Mouse (Mus musculus) adrenal gland, postnatal 36 days (tissue): ENCODE data around the gene Prkce. TPM values are rescaled to one million over a fixed set of nuclear protein-coding genes. Genes with fewer than 3 reads are reported as not detected.

Experiments used
- DNase-seq, 2 experiments: peaks; one replicate each; pipeline ENCODE4 v3.0.0; 2021; ENCODE audit warnings: mixed read lengths in 1 of 2
- long read RNA-seq, 2 experiments: library from polyadenylated mRNA; stranded (forward); transcript quantifications; one replicate each; pipeline ENCODE4 v2.0.0; 2021; ENCODE audit warnings: borderline sequencing depth in 2 of 2
- total RNA-seq, 2 experiments: library from RNA; stranded (reverse); gene quantifications; 2 replicates each; pipeline ENCODE4 v1.2.3; 2021

The Prkce gene
- 10 to 100 TPM; 18.1 to 21.1 TPM for total RNA-seq
- long read RNA-seq, experiment 1, full-length matches to known transcripts, result 3 of 6 reads
- long read RNA-seq, experiment 1, partial matches to known transcripts, result 3 of 6 reads
- long read RNA-seq, experiment 1, other reads (novel, unspliced or antisense), result 0 of 6 reads
- long read RNA-seq, experiment 2, partial matches to known transcripts, result 0 of 1 reads
- long read RNA-seq, experiment 2, other reads (novel, unspliced or antisense), result 1 of 1 reads

GRCm38 (mm10) chr17:86167320-86168230 lies at the start of gene Prkce:
TSS of gene Prkce (plus strand) at chr17:86167785.
- peak; percentile 84 to 87 for DNase-seq

- no peak for DNase-seq
These were observed 44.4 kb upstream of the Prkce start for GRCm38 (mm10) chr17:86123146-86123545.

GRCm38 (mm10) chr17:86125908-86126307 lies 41.7 kb upstream of the Prkce start:
- DNase-seq, result peak in 1 of 2 experiments; percentile 11

GRCm38 (mm10) chr17:86128198-86128597 lies 39.4 kb upstream of the Prkce start:
- no peak for DNase-seq

- peak in 1 of 2 experiments; percentile 13 for DNase-seq
These were observed 35.1 kb upstream of the Prkce start for GRCm38 (mm10) chr17:86132534-86132933.

- DNase-seq, result peak; percentile 47 to 53
These were observed 33.1 kb upstream of the Prkce start for GRCm38 (mm10) chr17:86134461-86134860.

GRCm38 (mm10) chr17:86135835-86136234 lies 31.8 kb upstream of the Prkce start:
- DNase-seq, result no peak

GRCm38 (mm10) chr17:86144537-86145078 lies 23.0 kb upstream of the Prkce start:
- peak; percentile 32 to 38 for DNase-seq

- DNase-seq, result peak; percentile 93 to 94
These were observed 22.3 kb upstream of the Prkce start, which contains the start of gene Srbd1 for GRCm38 (mm10) chr17:86145079-86145951. TSS of gene Srbd1 (minus strand) at chr17:86145175.

GRCm38 (mm10) chr17:86149726-86150125 lies 17.9 kb upstream of the Prkce start:
- no peak for DNase-seq

GRCm38 (mm10) chr17:86150867-86151348 lies 16.7 kb upstream of the Prkce start:
- DNase-seq, result peak; percentile 45 to 74

- DNase-seq, result peak in 1 of 2 experiments; percentile 35
These were observed 10.6 kb upstream of the Prkce start for GRCm38 (mm10) chr17:86156999-86157398.

- no peak for DNase-seq
These were observed 4.9 kb upstream of the Prkce start for GRCm38 (mm10) chr17:86162672-86163071.

- no peak for DNase-seq
These were observed 3.2 kb upstream of the Prkce start for GRCm38 (mm10) chr17:86164416-86164815.

GRCm38 (mm10) chr17:86166051-86166566 lies 1.5 kb upstream of the Prkce start:
- no peak for DNase-seq

- peak; percentile 92 to 94 for DNase-seq
These were observed 842 bp upstream of the Prkce start for GRCm38 (mm10) chr17:86166567-86167319.

GRCm38 (mm10) chr17:86168231-86168981 lies 821 bp downstream of the Prkce start:
- peak; percentile 49 to 57 for DNase-seq

- DNase-seq, result no peak
These were observed 1.5 kb downstream of the Prkce start for GRCm38 (mm10) chr17:86169092-86169491.

- DNase-seq, result no peak
These were observed 2.8 kb downstream of the Prkce start for GRCm38 (mm10) chr17:86170164-86170958.
